In genomic region chr4:33204682-33205081, GRCm38 (mm10) we compare ENCODE assay signal across 9 mouse cellular contexts. TPM values are rescaled to one million over a fixed set of nuclear protein-coding genes. Genes with fewer than 3 reads are reported as not detected.
DNase-seq lines count a peak whose midpoint lies in the region; ATAC-seq and TF ChIP-seq lines count a peak whose summit lies in the region.
"Had no signal": no experiment of that assay in that cellular context is flagged by ENCODE, and none has a peak within 500 bp of the region (broad histone marks: within the 10 kb centered on the region; RNA-seq: fewer than 3 reads in every experiment).

No protein-coding gene starts in this region.

- peak; percentile 97 for TF ChIP-seq CTCF in cerebellum, adult 2 months (IDR thresholded peaks at IDR 0.05; ENCODE audit: borderline replicate concordance, insufficient read depth, low read depth, low read length)

- ATAC-seq in kidney, embryonic 14.5 days (ENCODE audit: low FRiP score, low TSS enrichment): no peak; the same call in 1 of the 2 replicates
- peak; percentile 18; the same call in 1 of the 2 replicates for ATAC-seq in forebrain, embryonic 16.5 days
- 0 out of 2 replicates have a peak, but pooled peaks have one; percentile 8 for ATAC-seq in stomach, embryonic 16.5 days (ENCODE audit: insufficient read depth, low FRiP score)

- no peaks in the 10 kb centered on the region for H3K36me3 ChIP-seq in kidney, embryonic 14.5 days (ENCODE audit: control insufficient read depth, insufficient read depth, low read length)
- H3K36me3 ChIP-seq in forebrain, embryonic 16.5 days (ENCODE audit: control insufficient read depth, insufficient read depth): no peaks in the 10 kb centered on the region
- H3K36me3 ChIP-seq in stomach, embryonic 16.5 days (ENCODE audit: control insufficient read depth, insufficient read depth, low read length): no peaks in the 10 kb centered on the region
- H3K36me3 ChIP-seq: limb, embryonic 15.5 days had no signal

- WGBS in kidney, embryonic 14.5 days: 5% methylated on average over 4 of the region's 4 CpGs
- WGBS in cerebellum, adult 2 months: 6% methylated on average over 4 of the region's 4 CpGs
- WGBS in forebrain, embryonic 16.5 days: 2% methylated on average over 4 of the region's 4 CpGs
- 8% methylated on average over 4 of the region's 4 CpGs for WGBS in stomach, embryonic 16.5 days

- TF ChIP-seq POLR2A in cerebellum, adult 2 months (IDR thresholded peaks at IDR 0.05; ENCODE audit: borderline replicate concordance, insufficient read depth, low read length): no peak

- no peaks in the 10 kb centered on the region for H3K9me3 ChIP-seq in kidney, embryonic 14.5 days (ENCODE audit: control insufficient read depth, low read length)
- H3K9me3 ChIP-seq in forebrain, embryonic 16.5 days (ENCODE audit: control insufficient read depth, low read length): no peaks in the 10 kb centered on the region
- no peaks in the 10 kb centered on the region for H3K9me3 ChIP-seq in stomach, embryonic 16.5 days (replicated peaks; ENCODE audit: control insufficient read depth, low read length)
- H3K9me3 ChIP-seq: limb, embryonic 15.5 days had no signal

- peak; percentile 70 for DNase-seq in kidney, adult 18-20 months
- DNase-seq in Muller cell, postnatal 12 days (ENCODE audit: inconsistent ontology term): peak; percentile 36
- DNase-seq in cerebellum, adult 2 months: peak; percentile 65 to 75
- peak; percentile 59 to 83 for DNase-seq in kidney, postnatal 36 days
- peak; percentile 22 for DNase-seq in lung, postnatal 25 days (ENCODE audit: low spot score)

- peaks cover 8% of the 10 kb centered on the region; the same call in 1 of the 2 replicates for H3K4me1 ChIP-seq in kidney, embryonic 14.5 days (ENCODE audit: control insufficient read depth, insufficient read depth, low read length)
- no peaks in the 10 kb centered on the region for H3K4me1 ChIP-seq in cerebellum, adult 2 months (ENCODE audit: control insufficient read depth, insufficient read depth, low read length)
- peaks cover 4% of the 10 kb centered on the region for H3K4me1 ChIP-seq in forebrain, embryonic 16.5 days (replicated peaks; ENCODE audit: control insufficient read depth, insufficient read depth, low read length)
- 0 out of 2 replicates have a peak, but pooled peaks cover 3% of the 10 kb centered on the region for H3K4me1 ChIP-seq in stomach, embryonic 16.5 days (ENCODE audit: control insufficient read depth, insufficient read depth, low read length)

- no peak overlapping the region for H3K4me2 ChIP-seq in kidney, embryonic 14.5 days (replicated peaks; ENCODE audit: low read depth, low read length)
- H3K4me2 ChIP-seq in forebrain, embryonic 16.5 days (ENCODE audit: low read length): no peak overlapping the region
- H3K4me2 ChIP-seq in stomach, embryonic 16.5 days (ENCODE audit: low read depth, low read length): no peak overlapping the region
- H3K4me2 ChIP-seq: limb, embryonic 15.5 days had no signal

- H3K9ac ChIP-seq in kidney, embryonic 14.5 days (ENCODE audit: low read depth, low read length): no peak overlapping the region
- no peak overlapping the region for H3K9ac ChIP-seq in forebrain, embryonic 16.5 days (replicated peaks; ENCODE audit: low read depth, low read length)
- no peak overlapping the region for H3K9ac ChIP-seq in stomach, embryonic 16.5 days (ENCODE audit: low read length)
- H3K9ac ChIP-seq: limb, embryonic 15.5 days had no signal

- H3K27ac ChIP-seq in kidney, embryonic 14.5 days (ENCODE audit: low read depth, low read length): no peak overlapping the region
- H3K27ac ChIP-seq in cerebellum, adult 2 months (ENCODE audit: insufficient read depth, low read length): no peak overlapping the region
- no peak overlapping the region for H3K27ac ChIP-seq in forebrain, embryonic 16.5 days (ENCODE audit: low read length)
- H3K27ac ChIP-seq in stomach, embryonic 16.5 days (ENCODE audit: low read length): no peak overlapping the region
- H3K27ac ChIP-seq: limb, embryonic 15.5 days had no signal

- no peak overlapping the region for H3K4me3 ChIP-seq in kidney, embryonic 14.5 days (ENCODE audit: low read length)
- no peak overlapping the region for H3K4me3 ChIP-seq in cerebellum, adult 2 months (replicated peaks; ENCODE audit: insufficient read depth, low read depth, low read length)
- H3K4me3 ChIP-seq in forebrain, embryonic 16.5 days (replicated peaks; ENCODE audit: low read length): no peak overlapping the region
- no peak overlapping the region for H3K4me3 ChIP-seq in stomach, embryonic 16.5 days (replicated peaks; ENCODE audit: low read length)
- H3K4me3 ChIP-seq: limb, embryonic 15.5 days had no signal

- H3K27me3 ChIP-seq in kidney, embryonic 14.5 days (ENCODE audit: control insufficient read depth, insufficient read depth, low read length): no peaks in the 10 kb centered on the region
- H3K27me3 ChIP-seq in cerebellum, adult 2 months (ENCODE audit: control insufficient read depth, insufficient read depth, low read length): no peaks in the 10 kb centered on the region
- H3K27me3 ChIP-seq in forebrain, embryonic 16.5 days (replicated peaks; ENCODE audit: control insufficient read depth, insufficient read depth, low read length): no peaks in the 10 kb centered on the region
- H3K27me3 ChIP-seq in stomach, embryonic 16.5 days (ENCODE audit: control insufficient read depth, insufficient read depth, low read length): no peaks in the 10 kb centered on the region
- H3K27me3 ChIP-seq: limb, embryonic 15.5 days had no signal

RNA-seq across cellular contexts. Expression of gene Srsf12, which starts 4.1 kb away (rescaled TPM):
- 4.1 and 5.1 TPM in 2 replicates for polyA plus RNA-seq in kidney, embryonic 14.5 days (2014; fragmentation: Nextera tagmentation; extraction: Ambion mirVana)
- 16.1 and 16.5 TPM in 2 replicates for polyA plus RNA-seq in cerebellum, adult 2 months (2012; rRNA removed)
- 36.4 and 44.2 TPM in 2 replicates for polyA plus RNA-seq in forebrain, embryonic 16.5 days (2015; fragmentation: Nextera tagmentation; extraction: Ambion mirVana)
- polyA plus RNA-seq in stomach, embryonic 16.5 days (2015; fragmentation: Nextera tagmentation; extraction: Ambion mirVana): 6.6 and 8.5 TPM in 2 replicates

RNA-seq across cellular contexts. Expression of gene Pm20d2, which starts 15.1 kb away (rescaled TPM):
- polyA plus RNA-seq in kidney, embryonic 14.5 days (2014; fragmentation: Nextera tagmentation; extraction: Ambion mirVana): 0.70 and 1.1 TPM in 2 replicates
- polyA plus RNA-seq in cerebellum, adult 2 months (2012; rRNA removed): 4.5 and 6.7 TPM in 2 replicates
- 2.8 and 2.9 TPM in 2 replicates for polyA plus RNA-seq in forebrain, embryonic 16.5 days (2015; fragmentation: Nextera tagmentation; extraction: Ambion mirVana)
- polyA plus RNA-seq in stomach, embryonic 16.5 days (2015; fragmentation: Nextera tagmentation; extraction: Ambion mirVana): 0.67 and 0.96 TPM in 2 replicates
